Mouse (Mus musculus): ENCODE measurements around the gene Gm7982. TPM values are rescaled to one million over a fixed set of nuclear protein-coding genes. Genes with fewer than 3 reads are reported as not detected.
"Not testable (repeated sequence)": the region's sequence is repeated elsewhere in the genome, so short reads cannot be mapped to it uniquely, and the experiment has no call there.

The Gm7982 gene
- not detected in 2 replicates for polyA plus RNA-seq (2012; rRNA removed)

DNA sequence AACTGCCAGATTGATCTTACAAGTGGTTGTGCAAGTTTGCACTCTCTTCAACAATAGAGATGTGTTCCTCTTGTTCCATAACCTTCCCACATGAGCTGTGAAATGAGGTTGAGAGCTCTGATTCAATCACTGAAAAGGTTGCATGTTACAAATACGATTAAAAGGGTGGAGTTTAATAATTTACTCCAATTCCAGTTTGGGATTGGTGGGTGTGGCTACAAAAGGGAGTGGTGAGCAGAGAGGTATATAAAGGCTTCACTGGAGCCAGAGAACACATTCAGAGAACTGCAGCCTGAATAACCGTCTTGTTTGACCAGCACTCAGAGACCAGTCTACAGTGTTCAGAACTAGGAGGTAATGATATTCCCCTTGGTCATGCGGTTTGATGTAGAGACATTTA lies at the start of gene Gm7982:
Gene Gm7982 (plus strand): TSS at position 301 of the 400 bp plus-strand sequence.
- DNase-seq (ENCODE audit: extremely low spot score in 1 of 2, low spot score in 1 of 2): not testable (repeated sequence)

DNA sequence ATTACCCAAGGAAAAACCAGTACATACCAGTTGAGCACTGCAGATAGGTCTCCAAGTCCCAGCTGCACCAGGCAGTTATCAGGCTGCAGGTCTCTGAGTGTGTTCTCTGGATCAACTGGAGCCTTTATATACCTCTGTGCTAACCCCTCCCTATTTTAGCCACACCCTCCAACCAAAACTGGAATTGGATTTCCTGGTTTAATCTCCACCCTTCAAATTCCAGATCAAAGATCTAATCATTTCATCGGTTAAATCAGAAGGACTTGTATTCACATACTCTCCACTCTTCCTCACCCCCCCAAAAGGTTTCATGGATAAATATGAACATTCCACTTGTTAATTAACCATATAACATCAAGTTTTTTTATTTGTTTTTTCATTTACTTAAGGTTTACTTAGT lies 5.7 kb upstream of the Gm7982 start, which contains the start of gene Gm7978:
Gene Gm7978 (minus strand): TSS at position 101 of the 400 bp plus-strand sequence.
- DNase-seq (ENCODE audit: extremely low spot score in 1 of 2, low spot score in 1 of 2): not testable (repeated sequence)

DNA sequence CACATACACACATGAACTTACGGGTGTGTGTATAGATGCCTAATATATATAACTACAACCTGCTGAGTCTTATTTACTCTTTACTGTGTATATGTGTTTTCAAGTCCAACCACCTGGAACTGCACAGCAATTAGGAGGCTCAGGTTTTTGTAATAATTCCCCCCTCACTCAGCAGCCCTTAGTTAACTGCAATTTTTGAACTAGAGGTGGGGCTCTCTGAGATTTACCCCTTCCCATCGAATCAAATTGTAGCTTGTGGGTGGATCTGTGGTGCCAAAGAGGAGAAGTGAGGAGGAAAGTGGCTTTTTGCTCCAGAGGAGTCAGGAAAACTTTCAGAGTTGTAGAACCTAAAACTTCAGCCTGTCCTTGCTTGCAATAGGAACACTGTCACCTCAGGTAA lies 33.9 kb downstream of the Gm7982 start, which contains the start of gene E330014E10Rik:
Gene E330014E10Rik (plus strand): TSS at position 301 of the 400 bp plus-strand sequence.
- DNase-seq (ENCODE audit: extremely low spot score in 1 of 2, low spot score in 1 of 2): not testable (repeated sequence)

Other genes starting within 250 kb of the Gm7982 start
- not detected in 2 replicates for gene Gm3286, start 231.3 kb upstream of the Gm7982 start, polyA plus RNA-seq (2012; rRNA removed)
- not detected in 2 replicates for gene Gm7971, start 147.1 kb upstream of the Gm7982 start, polyA plus RNA-seq (2012; rRNA removed)
- not detected in 2 replicates for gene Gm7978, start 5.8 kb upstream of the Gm7982 start, polyA plus RNA-seq (2012; rRNA removed)
- gene E330014E10Rik, start 34.0 kb downstream of the Gm7982 start, polyA plus RNA-seq (2012; rRNA removed): not detected in 2 replicates
- not detected in 2 replicates for gene Cxcl13, start 214.9 kb downstream of the Gm7982 start, polyA plus RNA-seq (2012; rRNA removed)